Mouse (Mus musculus): Measurements from ENCODE around the gene Emp3. TPM values are rescaled to one million over a fixed set of nuclear protein-coding genes. Genes with fewer than 3 reads are reported as not detected.
"Not testable (repeated sequence)": the region's sequence is repeated elsewhere in the genome, so short reads cannot be mapped to it uniquely, and the experiment has no call there.

The Emp3 gene
- polyA plus RNA-seq, 1 experiment from 2014 or later: 58.4 TPM

DNA sequence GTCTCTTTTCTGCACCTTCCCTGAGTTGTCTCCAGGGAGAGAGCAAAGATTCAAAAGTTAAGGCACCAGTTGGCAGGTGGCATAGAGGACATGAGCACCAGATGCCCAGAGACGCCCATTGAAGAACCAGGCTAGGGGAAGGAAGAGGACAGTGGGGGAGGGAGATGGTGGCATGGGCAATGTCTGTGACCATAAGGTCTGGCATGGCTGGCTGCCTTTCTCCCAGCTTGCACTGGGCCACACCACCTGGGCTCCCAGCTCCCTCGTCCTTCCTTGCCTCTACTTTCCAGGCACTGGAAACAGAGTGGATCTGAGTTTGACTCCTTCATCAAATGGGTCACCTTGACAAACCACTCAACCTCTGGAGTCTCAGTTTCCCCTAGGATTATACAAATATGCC lies 28.6 kb downstream of the Emp3 start:
- no peaks in the 10 kb centered on the region for H3K4me1 ChIP-seq (replicated peaks)
- no peak for ATAC-seq (ENCODE audit: insufficient number of reproducible peaks, insufficient read depth, low FRiP score, low TSS enrichment, low read depth)
- no peaks in the 10 kb centered on the region for H3K27me3 ChIP-seq
- 86% methylated on average over 2 of the region's 2 CpGs for WGBS
- H3K9me3 ChIP-seq: no peaks in the 10 kb centered on the region
- no peak overlapping the region for H3K9ac ChIP-seq (replicated peaks)
- H3K27ac ChIP-seq: no peak overlapping the region
- no peak overlapping the region for H3K4me2 ChIP-seq
- H3K4me3 ChIP-seq (replicated peaks): no peak overlapping the region
- no peaks in the 10 kb centered on the region for H3K36me3 ChIP-seq

GRCm38 (mm10) chr7:45887246-45887645 lies 34.0 kb downstream of the Emp3 start:
- 65% methylated on average over 3 of the region's 3 CpGs for WGBS
- Histone ChIP-seq H3K9ac (replicated peaks) (no peak overlapping the region), H3K4me1 (replicated peaks) (no peaks in the 10 kb centered on the region), H3K27me3 (no peaks in the 10 kb centered on the region), H3K4me2 (no peak overlapping the region), H3K4me3 (replicated peaks) (no peak overlapping the region), H3K27ac (no peak overlapping the region), H3K36me3 (peaks cover 37% of the 10 kb centered on the region), H3K9me3 (no peaks in the 10 kb centered on the region)
- no peak for ATAC-seq (ENCODE audit: insufficient number of reproducible peaks, insufficient read depth, low FRiP score, low TSS enrichment, low read depth)

GRCm38 (mm10) chr7:45881011-45881410 lies 40.2 kb downstream of the Emp3 start:
- Histone ChIP-seq H3K4me2 (no peak overlapping the region), H3K27ac (no peak overlapping the region), H3K36me3 (peaks cover 97% of the 10 kb centered on the region), H3K27me3 (no peaks in the 10 kb centered on the region), H3K4me3 (replicated peaks) (no peak overlapping the region), H3K9ac (replicated peaks) (no peak overlapping the region), H3K4me1 (replicated peaks) (no peaks in the 10 kb centered on the region), H3K9me3 (0 out of 2 replicates have a peak, but pooled peaks cover 4% of the 10 kb centered on the region)
- WGBS: 90% methylated on average over 2 of the region's 2 CpGs
- ATAC-seq (ENCODE audit: insufficient number of reproducible peaks, insufficient read depth, low FRiP score, low TSS enrichment, low read depth): no peak

- Histone ChIP-seq H3K4me2 (no peak overlapping the region), H3K27me3 (no peaks in the 10 kb centered on the region), H3K9me3 (0 out of 2 replicates have a peak, but pooled peaks cover 4% of the 10 kb centered on the region), H3K27ac (no peak overlapping the region), H3K4me3 (replicated peaks) (no peak overlapping the region), H3K36me3 (peaks cover 98% of the 10 kb centered on the region), H3K4me1 (replicated peaks) (no peaks in the 10 kb centered on the region), H3K9ac (replicated peaks) (no peak overlapping the region)
- 97% methylated on average over 4 of the region's 4 CpGs for WGBS
- ATAC-seq (ENCODE audit: insufficient number of reproducible peaks, insufficient read depth, low FRiP score, low TSS enrichment, low read depth): no peak
Measured at GRCm38 (mm10) chr7:45880531-45880930, 40.7 kb downstream of the Emp3 start.

- not testable (repeated sequence) for H3K9me3 ChIP-seq; H3K27ac ChIP-seq; H3K4me3 ChIP-seq (replicated peaks); H3K27me3 ChIP-seq; ATAC-seq (ENCODE audit: insufficient number of reproducible peaks, insufficient read depth, low FRiP score, low TSS enrichment, low read depth); H3K9ac ChIP-seq (replicated peaks); H3K4me2 ChIP-seq
- Histone ChIP-seq H3K4me1 (replicated peaks) (peaks cover 17% of the 10 kb centered on the region), H3K36me3 (peaks cover 92% of the 10 kb centered on the region)
- 100% methylated on average over 1 of the region's 1 CpGs for WGBS
Measured at GRCm38 (mm10) chr7:45878278-45878677, 42.9 kb downstream of the Emp3 start, which contains the start of gene Grin2d. TSS of gene Grin2d (minus strand) at chr7:45878378.

DNA sequence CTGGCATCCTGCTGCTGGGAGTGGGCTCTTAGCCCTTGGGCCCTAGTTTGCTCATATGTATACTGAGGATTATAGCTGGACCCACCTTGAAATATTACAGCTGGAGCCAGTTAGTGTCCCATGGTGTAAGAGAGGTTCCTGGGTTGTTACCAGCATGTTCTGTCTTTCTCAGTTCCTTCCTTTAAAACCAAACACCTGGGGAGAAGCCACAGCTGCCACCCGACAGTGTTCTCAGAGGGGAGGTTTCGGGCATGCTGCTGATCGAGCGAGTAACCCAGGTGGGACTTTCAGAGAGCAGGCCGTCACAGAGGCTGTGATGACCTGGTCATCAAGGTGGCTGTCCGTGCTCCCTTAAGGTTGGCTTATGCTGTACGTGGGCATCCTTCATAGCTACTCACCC lies 44.3 kb downstream of the Emp3 start:
- no peak for ATAC-seq (ENCODE audit: insufficient number of reproducible peaks, insufficient read depth, low FRiP score, low TSS enrichment, low read depth)
- H3K4me1 ChIP-seq (replicated peaks): peaks cover 17% of the 10 kb centered on the region
- no peak overlapping the region for H3K27ac ChIP-seq
- no peak overlapping the region for H3K4me3 ChIP-seq (replicated peaks)
- H3K9ac ChIP-seq (replicated peaks): no peak overlapping the region
- whole genome bisulfite sequencing: 94% methylated on average over 7 of the region's 7 CpGs
- peaks cover 3% of the 10 kb centered on the region for H3K27me3 ChIP-seq
- no peak overlapping the region for H3K4me2 ChIP-seq
- 0 out of 2 replicates have a peak, but pooled peaks cover 4% of the 10 kb centered on the region for H3K9me3 ChIP-seq
- H3K36me3 ChIP-seq: peaks cover 78% of the 10 kb centered on the region

GRCm38 (mm10) chr7:45873061-45873947 lies 47.9 kb downstream of the Emp3 start:
- H3K36me3 ChIP-seq: peaks cover 42% of the 10 kb centered on the region
- no peaks in the 10 kb centered on the region for H3K9me3 ChIP-seq
- ATAC-seq (ENCODE audit: insufficient number of reproducible peaks, insufficient read depth, low FRiP score, low TSS enrichment, low read depth): peak; percentile 22
- peak overlapping the region; percentile 76 for H3K4me2 ChIP-seq
- H3K9ac ChIP-seq (replicated peaks): peak overlapping the region; percentile 96
- peak overlapping the region; percentile 89 for H3K27ac ChIP-seq
- 3% methylated on average over 28 of the region's 28 CpGs for WGBS
- H3K4me3 ChIP-seq (replicated peaks): peak overlapping the region; percentile 72
- peaks cover 43% of the 10 kb centered on the region for H3K4me1 ChIP-seq (replicated peaks)
- H3K27me3 ChIP-seq: peaks cover 39% of the 10 kb centered on the region

DNA sequence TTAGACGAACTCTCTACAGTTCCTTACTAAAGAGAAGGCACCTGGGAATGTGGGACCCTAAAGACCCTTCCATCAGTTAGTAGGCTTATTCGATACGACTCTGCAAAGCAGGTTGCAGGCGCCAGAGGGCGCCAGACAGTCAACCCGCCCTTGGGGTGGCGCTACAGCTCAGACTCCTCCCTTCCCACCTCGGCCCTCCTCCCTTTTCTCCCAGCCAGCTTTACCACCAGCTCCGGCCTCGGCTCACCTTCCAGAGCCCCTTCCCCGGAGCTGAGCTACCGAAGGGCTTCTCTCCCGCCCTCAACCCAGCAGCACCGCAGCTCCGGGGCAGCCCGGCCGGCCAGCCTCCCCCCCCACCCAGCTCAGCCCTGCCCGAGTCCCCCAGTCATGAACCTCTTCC lies 48.6 kb downstream of the Emp3 start, which contains the start of gene Kdelr1:
Gene Kdelr1 (plus strand): TSS at position 149 of the 400 bp plus-strand sequence.
- H3K27me3 ChIP-seq: peaks cover 46% of the 10 kb centered on the region
- peaks cover 38% of the 10 kb centered on the region for H3K36me3 ChIP-seq
- H3K4me3 ChIP-seq (replicated peaks): peak within 1 kb of the TSS; percentile 72
- H3K4me2 ChIP-seq: peak within 1 kb of the TSS; percentile 76
- peak within 1 kb of the TSS; percentile 89 for H3K27ac ChIP-seq
- peaks cover 50% of the 10 kb centered on the region for H3K4me1 ChIP-seq (replicated peaks)
- H3K9me3 ChIP-seq: no peaks in the 10 kb centered on the region
- ATAC-seq (ENCODE audit: insufficient number of reproducible peaks, insufficient read depth, low FRiP score, low TSS enrichment, low read depth): peak; percentile 67
- 2% methylated on average over 18 of the region's 18 CpGs for WGBS
- H3K9ac ChIP-seq (replicated peaks): peak within 1 kb of the TSS; percentile 96

GRCm38 (mm10) chr7:45870282-45871058 lies 50.7 kb downstream of the Emp3 start:
- Histone ChIP-seq H3K27ac (no peak overlapping the region), H3K4me1 (replicated peaks) (peaks cover 58% of the 10 kb centered on the region), H3K9ac (replicated peaks) (peak overlapping the region; percentile 60), H3K36me3 (peaks cover 16% of the 10 kb centered on the region), H3K4me2 (peak overlapping the region; percentile 65), H3K9me3 (no peaks in the 10 kb centered on the region), H3K4me3 (replicated peaks) (peak overlapping the region; percentile 34), H3K27me3 (peaks cover 61% of the 10 kb centered on the region)
- no peak for ATAC-seq (ENCODE audit: insufficient number of reproducible peaks, insufficient read depth, low FRiP score, low TSS enrichment, low read depth)
- WGBS: under 1% methylated on average over 30 of the region's 30 CpGs

DNA sequence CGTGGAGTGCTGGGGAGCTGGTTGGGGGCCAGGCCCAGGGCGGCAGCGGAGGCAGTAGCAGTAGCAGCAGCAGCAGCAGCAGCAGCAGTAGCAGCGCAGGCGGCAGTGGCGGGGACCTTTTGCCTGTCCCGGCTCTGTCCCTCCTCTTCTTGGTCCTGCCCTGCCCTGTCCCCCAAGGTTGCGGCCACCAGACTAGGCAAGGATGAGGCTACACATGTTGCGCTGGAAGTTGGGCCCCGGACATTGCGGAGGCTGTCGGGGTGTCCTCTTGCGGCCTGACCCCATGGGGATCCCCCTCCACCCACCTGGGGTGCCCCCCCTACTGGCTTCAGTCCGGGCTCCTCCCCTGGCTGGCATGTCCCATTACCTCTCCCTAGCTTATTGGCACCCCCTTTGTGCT lies 51.4 kb downstream of the Emp3 start:
- H3K9me3 ChIP-seq: no peaks in the 10 kb centered on the region
- peak overlapping the region; percentile 38 for H3K9ac ChIP-seq (replicated peaks)
- peak overlapping the region; percentile 34 for H3K4me3 ChIP-seq (replicated peaks)
- H3K4me2 ChIP-seq: peak overlapping the region; percentile 65
- peaks cover 54% of the 10 kb centered on the region for H3K4me1 ChIP-seq (replicated peaks)
- WGBS: 3% methylated on average over 14 of the region's 14 CpGs
- peaks cover 9% of the 10 kb centered on the region for H3K36me3 ChIP-seq
- no peak for ATAC-seq (ENCODE audit: insufficient number of reproducible peaks, insufficient read depth, low FRiP score, low TSS enrichment, low read depth)
- peaks cover 61% of the 10 kb centered on the region for H3K27me3 ChIP-seq
- no peak overlapping the region for H3K27ac ChIP-seq

DNA sequence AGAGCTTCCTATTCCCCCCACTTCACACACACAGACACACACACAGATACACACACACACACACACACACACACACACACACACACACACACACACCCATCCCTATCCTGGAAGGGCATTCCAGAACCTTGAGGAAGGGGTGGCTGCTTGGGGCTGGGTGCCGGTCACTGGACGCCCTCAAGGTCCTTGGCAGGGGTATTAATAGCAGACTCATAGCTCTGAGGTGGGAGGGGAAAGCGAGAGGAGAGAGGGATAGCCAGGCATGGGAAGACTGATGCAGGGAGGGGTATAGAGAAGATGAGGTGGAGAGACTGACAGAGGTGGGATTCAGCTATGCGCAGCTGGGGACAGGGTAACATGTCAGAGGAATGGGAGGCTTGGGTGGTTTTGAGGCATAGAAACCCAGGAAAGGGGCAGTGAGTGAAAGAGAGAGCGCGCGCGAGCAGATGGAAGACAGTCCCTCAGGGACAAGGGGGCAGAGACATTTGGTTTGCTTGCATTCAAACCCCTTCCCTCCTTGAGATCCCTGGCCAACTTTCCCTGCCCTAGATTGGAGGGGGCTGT lies 52.0 kb downstream of the Emp3 start:
- H3K9ac ChIP-seq (replicated peaks): peak overlapping the region; percentile 38
- H3K4me3 ChIP-seq (replicated peaks): peak overlapping the region; percentile 34
- 9% methylated on average over 8 of the region's 8 CpGs for WGBS
- H3K4me1 ChIP-seq (replicated peaks): peaks cover 48% of the 10 kb centered on the region
- H3K27ac ChIP-seq: no peak overlapping the region
- H3K4me2 ChIP-seq: peak overlapping the region; percentile 65
- H3K36me3 ChIP-seq: peaks cover 4% of the 10 kb centered on the region
- ATAC-seq (ENCODE audit: insufficient number of reproducible peaks, insufficient read depth, low FRiP score, low TSS enrichment, low read depth): no peak
- peaks cover 61% of the 10 kb centered on the region for H3K27me3 ChIP-seq
- no peaks in the 10 kb centered on the region for H3K9me3 ChIP-seq

Data from limb, embryonic 12.5 days (tissue).